Mouse (Mus musculus): Measurements from ENCODE around the gene Sfta2.

DNA sequence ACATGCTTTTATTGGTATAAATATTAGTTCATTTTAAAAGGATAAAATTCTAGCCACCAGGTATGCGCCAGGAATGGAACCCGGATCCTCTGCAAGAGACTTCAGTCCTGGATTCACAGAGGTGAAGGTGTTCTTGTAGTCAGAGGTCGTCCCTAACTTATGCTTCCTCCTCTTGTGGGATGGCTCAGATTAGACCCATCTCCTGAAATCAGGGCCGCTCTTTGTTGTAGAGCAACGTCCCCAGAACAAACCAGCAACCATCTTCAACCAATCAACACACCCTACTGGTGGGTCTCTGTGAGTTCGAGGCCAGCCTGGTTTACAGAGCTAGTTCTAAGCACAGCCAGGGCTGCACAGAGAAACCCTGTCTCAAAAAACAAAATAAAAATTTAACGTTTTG lies 6.9 kb upstream of the Sfta2 start:
- TF ChIP-seq CTCF (conservative IDR thresholded peaks at IDR 0.05; ENCODE audit: insufficient read depth, insufficient read length, low read depth, low read length) (no peak), POLR2A (IDR thresholded peaks at IDR 0.05; ENCODE audit: low read depth, low read length) (no peak)

Measured in kidney, adult 2 months (tissue).